Mouse (Mus musculus) kidney, postnatal 10 days (tissue): ENCODE results near the gene Rassf1.

Experiments
- DNase-seq: peaks from one replicate; pipeline ENCODE4 v3.0.0; 2021; ENCODE audit warnings: mixed read lengths

The Rassf1 gene

GRCm38 (mm10) chr9:107606591-107606990, 55.2 kb downstream of the Rassf1 start:
- DNase-seq: peak; percentile 80

DNA sequence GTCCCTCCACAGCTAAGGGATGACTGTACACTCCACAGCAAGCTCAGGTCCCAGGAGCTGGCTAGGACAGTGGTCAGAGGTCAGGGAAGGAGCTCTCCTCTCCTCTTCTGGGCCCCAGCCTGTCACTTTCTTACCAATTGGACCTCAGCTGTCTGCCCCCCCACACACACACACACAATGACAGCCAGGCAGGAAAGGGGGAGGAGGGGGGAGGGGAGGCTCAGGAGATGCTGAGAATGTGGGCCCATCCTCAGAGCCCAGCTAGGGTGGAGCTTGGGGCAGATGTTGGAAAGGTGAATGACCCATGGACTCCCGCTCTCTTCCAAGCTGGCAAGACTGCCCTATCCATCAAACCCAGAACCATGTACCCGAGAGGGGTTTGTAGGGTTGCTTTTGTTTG, 55.7 kb downstream of the Rassf1 start:
- peak; percentile 55 for DNase-seq

DNA sequence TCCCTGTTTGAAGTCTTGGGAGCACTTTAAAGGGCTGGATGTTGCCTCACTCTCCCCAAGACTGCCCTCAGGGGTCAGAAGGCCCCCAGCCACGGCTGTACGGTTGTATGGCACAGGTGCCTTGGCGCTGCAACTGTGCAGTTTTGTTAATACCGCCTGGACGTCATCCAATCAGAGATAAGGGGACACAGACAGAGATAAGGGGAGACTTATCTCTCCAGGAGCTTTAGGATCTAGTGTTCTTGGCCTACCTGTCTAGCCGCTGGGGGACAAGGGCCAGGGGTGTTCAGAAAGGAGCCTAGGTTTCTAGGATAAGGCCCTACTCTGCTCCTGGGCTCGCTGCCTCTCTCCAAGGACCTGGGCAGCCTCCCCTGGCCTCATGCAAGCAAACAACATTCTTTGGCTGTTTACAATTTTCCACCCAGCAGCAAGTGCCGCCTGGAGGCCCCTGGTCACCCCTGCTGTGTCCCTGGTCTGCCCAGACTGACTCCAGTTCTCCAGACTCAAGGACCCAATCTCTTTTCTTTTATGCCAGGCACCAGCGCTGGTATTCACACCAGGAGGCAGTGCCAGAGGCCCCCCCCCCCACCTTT, 56.4 kb downstream of the Rassf1 start:
- DNase-seq: peak; percentile 54

DNA sequence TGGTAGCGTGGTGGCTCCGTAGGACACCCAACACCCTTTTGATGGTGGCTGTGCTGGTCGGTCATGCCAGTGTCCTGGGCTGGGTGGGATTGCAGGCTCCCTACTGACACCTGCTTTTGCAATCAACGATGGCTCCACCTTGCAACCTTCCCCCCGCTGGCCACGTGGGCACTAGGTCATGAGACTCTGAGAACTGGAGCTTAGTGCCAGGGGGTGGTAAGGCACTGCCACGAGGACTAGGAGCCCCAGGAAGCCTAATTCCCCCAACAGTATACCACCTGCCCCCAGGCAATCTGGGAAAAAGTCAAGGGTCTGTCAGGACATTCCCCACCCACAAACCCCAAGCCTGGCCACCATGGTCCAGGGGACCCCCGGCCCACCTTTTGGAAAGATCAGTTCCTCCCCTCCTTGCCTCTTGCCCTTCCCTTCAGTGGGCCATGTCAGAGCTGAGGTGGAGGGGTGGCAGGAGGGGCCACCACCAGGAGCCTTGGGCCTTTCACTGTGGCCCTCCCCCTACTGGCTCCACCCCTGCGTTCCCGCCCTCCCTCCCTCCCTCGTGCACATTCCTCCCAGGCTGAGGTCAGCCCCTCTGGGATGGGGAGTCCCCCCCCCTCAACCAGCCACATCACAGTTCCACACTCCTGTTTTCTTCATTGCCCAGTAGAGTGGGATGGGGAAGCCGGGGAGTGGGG, 57.5 kb downstream of the Rassf1 start, which contains the start of gene Sema3b:
TSS of gene Sema3b (minus strand) at position 489 of the 692 bp plus-strand sequence.
- DNase-seq: peak; percentile 71

DNA sequence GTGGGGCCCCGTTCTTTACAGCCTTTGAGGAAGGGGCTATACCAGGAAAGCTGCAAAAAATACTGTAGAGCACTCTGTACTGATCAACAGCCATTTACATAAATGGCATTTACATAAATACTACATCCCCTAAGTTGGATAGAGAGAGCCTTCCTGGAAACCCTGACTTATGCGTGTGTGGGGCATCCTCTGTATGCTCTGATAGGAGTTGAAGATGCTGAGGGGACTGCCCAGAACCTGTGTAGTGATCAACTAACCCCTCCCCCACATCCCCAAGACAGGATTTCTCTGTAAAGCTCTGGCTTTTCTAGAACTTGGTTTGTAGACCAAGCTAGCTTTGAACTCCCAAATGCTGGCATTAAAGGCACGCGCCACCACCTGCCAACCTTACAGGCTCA, 58.1 kb downstream of the Rassf1 start:
- DNase-seq: no peak

DNA sequence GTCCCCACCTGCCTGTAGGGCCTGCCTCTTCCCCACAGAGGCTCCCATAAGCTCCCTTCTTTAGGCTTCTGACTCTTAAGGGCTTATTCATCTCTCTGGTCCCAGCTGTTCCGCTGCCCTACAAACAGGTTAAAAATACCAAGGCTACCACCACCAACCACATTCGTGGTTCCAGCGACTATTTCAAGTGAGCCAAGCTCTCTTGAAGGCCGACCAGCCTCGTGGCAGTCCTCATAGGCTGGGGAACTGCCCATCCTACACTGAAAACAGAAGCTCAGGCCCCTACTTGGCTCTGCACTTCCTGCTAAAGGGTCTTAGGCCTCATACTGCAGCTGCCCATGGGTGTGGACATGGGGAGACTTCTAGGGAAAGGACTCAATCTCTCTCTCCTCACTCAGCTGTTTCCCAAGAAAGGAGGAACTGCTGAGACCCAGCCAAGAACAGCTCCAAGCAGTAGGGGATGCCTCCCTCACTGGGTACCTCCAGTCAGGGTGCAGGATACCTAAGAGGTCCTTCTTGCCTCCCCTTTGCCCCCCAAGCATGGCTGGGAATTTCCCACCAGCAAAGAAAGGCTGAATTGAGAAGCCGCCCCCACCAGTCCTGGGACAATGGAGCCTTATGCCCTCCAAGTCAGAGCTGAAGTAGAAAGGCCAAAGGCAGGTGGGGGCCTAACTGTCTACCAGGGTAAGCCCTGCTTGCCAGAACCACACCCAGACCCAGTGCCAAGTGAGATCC, 60.3 kb downstream of the Rassf1 start:
- no peak for DNase-seq
